Comparison of ENCODE assay signal across 20 mouse cellular contexts in the genomic region with DNA sequence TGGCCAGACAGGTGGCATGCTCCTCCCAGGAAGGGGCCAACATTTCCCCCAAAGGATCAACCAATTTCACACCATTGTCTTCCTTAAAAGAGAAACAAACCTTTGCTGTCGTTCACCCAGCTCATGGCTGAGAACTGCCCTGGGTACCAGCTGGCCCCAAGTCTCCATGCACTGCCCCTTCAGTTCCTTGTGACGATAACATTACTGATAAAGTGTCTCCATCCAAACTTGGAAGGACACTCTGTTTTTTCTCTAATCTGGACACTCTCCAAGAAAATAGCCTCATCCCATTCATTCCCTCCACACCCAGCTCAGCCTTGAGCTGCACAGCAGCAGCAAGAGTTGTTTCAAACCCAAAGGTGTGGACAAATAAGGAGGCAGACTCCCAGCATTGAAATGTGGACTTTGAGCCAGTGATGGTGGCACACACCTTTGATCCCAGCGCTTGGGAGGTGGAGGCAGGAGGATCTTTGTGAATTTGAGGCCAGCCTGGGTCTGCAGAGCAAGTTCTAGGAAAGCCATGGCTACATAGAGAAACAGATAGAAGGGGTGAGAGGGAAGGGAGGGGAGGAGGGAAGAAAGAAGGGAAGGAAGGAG. TPM values are rescaled to one million over a fixed set of nuclear protein-coding genes. Genes with fewer than 3 reads are reported as not detected.
DNase-seq lines count a peak whose midpoint lies in the region; ATAC-seq and TF ChIP-seq lines count a peak whose summit lies in the region.
"Had no signal": no experiment of that assay in that cellular context is flagged by ENCODE, and none has a peak within 500 bp of the region (broad histone marks: within the 10 kb centered on the region; RNA-seq: fewer than 3 reads in every experiment).

No protein-coding gene starts in this region.

- H3K4me1 ChIP-seq in intestine, embryonic 16.5 days (ENCODE audit: control insufficient read depth, insufficient read depth, low read length) = peaks cover 24% of the 10 kb centered on the region
- peaks cover 6% of the 10 kb centered on the region for H3K4me1 ChIP-seq in intestine, embryonic 15.5 days (replicated peaks)
- H3K4me1 ChIP-seq in liver, postnatal 0 days (ENCODE audit: insufficient read depth) = peaks cover 19% of the 10 kb centered on the region
- H3K4me1 ChIP-seq in liver, embryonic 12.5 days = peaks cover 23% of the 10 kb centered on the region

- H3K27me3 ChIP-seq in intestine, embryonic 16.5 days (replicated peaks; ENCODE audit: control insufficient read depth, insufficient read depth, low read length) = no peaks in the 10 kb centered on the region
- H3K27me3 ChIP-seq in intestine, embryonic 15.5 days (replicated peaks) = no peaks in the 10 kb centered on the region
- no peaks in the 10 kb centered on the region for H3K27me3 ChIP-seq in liver, postnatal 0 days (ENCODE audit: insufficient read depth, low read length)
- no peaks in the 10 kb centered on the region for H3K27me3 ChIP-seq in liver, embryonic 12.5 days (replicated peaks)
- H3K27me3 ChIP-seq: CH12.LX; embryonic facial prominence, embryonic 15.5 days; heart, embryonic 15.5 days; hindbrain, embryonic 15.5 days; liver, embryonic 13.5 days had no signal

- no peak overlapping the region for H3K4me2 ChIP-seq in intestine, embryonic 16.5 days (ENCODE audit: low read depth, low read length)
- H3K4me2 ChIP-seq in intestine, embryonic 15.5 days (replicated peaks) = no peak overlapping the region
- H3K4me2 ChIP-seq in liver, postnatal 0 days (ENCODE audit: low read depth, low read length) = 0 out of 2 replicates have a peak overlapping the region, but pooled peaks have one; percentile 2
- H3K4me2 ChIP-seq in liver, embryonic 12.5 days = no peak overlapping the region
- H3K4me2 ChIP-seq: embryonic facial prominence, embryonic 15.5 days; heart, embryonic 15.5 days; midbrain, embryonic 11.5 days had no signal

- TF ChIP-seq EP300 in liver, postnatal 0 days (IDR thresholded peaks at IDR 0.05; ENCODE audit: low read depth) = no peak

- peak; percentile 18; the same call in 1 of the 2 replicates for ATAC-seq in intestine, embryonic 16.5 days
- ATAC-seq in intestine, embryonic 15.5 days = no peak
- ATAC-seq in liver, postnatal 0 days = no peak
- ATAC-seq in liver, embryonic 12.5 days = no peak
- no peak for ATAC-seq in monocyte, adult 5-6 weeks (replicated peaks; ENCODE audit: insufficient number of reproducible peaks, low FRiP score, low TSS enrichment, poor library complexity, severe bottlenecking)

- H3K9ac ChIP-seq in intestine, embryonic 16.5 days (ENCODE audit: low read depth, low read length) = no peak overlapping the region
- H3K9ac ChIP-seq in intestine, embryonic 15.5 days = no peak overlapping the region
- no peak overlapping the region for H3K9ac ChIP-seq in liver, postnatal 0 days (replicated peaks)
- H3K9ac ChIP-seq in liver, embryonic 12.5 days = no peak overlapping the region
- H3K9ac ChIP-seq: embryonic facial prominence, embryonic 15.5 days; heart, embryonic 15.5 days; hindbrain, embryonic 15.5 days; liver, embryonic 13.5 days had no signal

- H3K36me3 ChIP-seq in intestine, embryonic 16.5 days (ENCODE audit: control insufficient read depth, insufficient read depth, low read length) = peaks cover 7% of the 10 kb centered on the region; the same call in 1 of the 2 replicates
- H3K36me3 ChIP-seq in intestine, embryonic 15.5 days = peaks cover 7% of the 10 kb centered on the region; the same call in 1 of the 2 replicates
- peaks cover 15% of the 10 kb centered on the region; the same call in 1 of the 2 replicates for H3K36me3 ChIP-seq in liver, postnatal 0 days (replicated peaks; ENCODE audit: insufficient read depth, low read length)
- H3K36me3 ChIP-seq in liver, embryonic 12.5 days = peaks cover 42% of the 10 kb centered on the region

- H3K4me3 ChIP-seq in intestine, embryonic 16.5 days (ENCODE audit: low read length) = no peak overlapping the region
- no peak overlapping the region for H3K4me3 ChIP-seq in intestine, embryonic 15.5 days (replicated peaks)
- no peak overlapping the region for H3K4me3 ChIP-seq in liver, postnatal 0 days (ENCODE audit: low read depth, low read length)
- H3K4me3 ChIP-seq in liver, embryonic 12.5 days = no peak overlapping the region
- H3K4me3 ChIP-seq: embryonic facial prominence, embryonic 15.5 days; heart, embryonic 15.5 days; left cerebral cortex, adult 2 months; limb, embryonic 10.5 days; liver, embryonic 13.5 days had no signal

- DNase-seq in liver, postnatal 0 days = no peak
- peak; percentile 21 to 53 for DNase-seq in kidney, postnatal 25 days
- DNase-seq in testis, postnatal 10 days (ENCODE audit: low spot score) = peak; percentile 43
- DNase-seq in cerebellum, postnatal 10 days = no peak
- DNase-seq: cerebellum, adult 18-20 months; cerebellum, postnatal 36 days; heart, postnatal 4 days; liver, embryonic 13.5 days had no signal

- TF ChIP-seq CTCF in liver, postnatal 0 days (IDR thresholded peaks at IDR 0.05; ENCODE audit: low read depth) = no peak

- no peak overlapping the region for H3K27ac ChIP-seq in intestine, embryonic 16.5 days (ENCODE audit: low read length)
- H3K27ac ChIP-seq in intestine, embryonic 15.5 days = no peak overlapping the region
- H3K27ac ChIP-seq in liver, postnatal 0 days (ENCODE audit: low read depth) = no peak overlapping the region
- no peak overlapping the region for H3K27ac ChIP-seq in liver, embryonic 12.5 days
- H3K27ac ChIP-seq: embryonic facial prominence, embryonic 15.5 days; heart, embryonic 15.5 days; hindbrain, embryonic 15.5 days; kidney, postnatal 0 days; left cerebral cortex, adult 2 months; limb, embryonic 10.5 days; liver, embryonic 13.5 days had no signal

- H3K9me3 ChIP-seq in intestine, embryonic 16.5 days (ENCODE audit: control insufficient read depth, low read length) = no peaks in the 10 kb centered on the region
- no peaks in the 10 kb centered on the region for H3K9me3 ChIP-seq in intestine, embryonic 15.5 days
- no peaks in the 10 kb centered on the region for H3K9me3 ChIP-seq in liver, postnatal 0 days (ENCODE audit: low read length)
- no peaks in the 10 kb centered on the region for H3K9me3 ChIP-seq in liver, embryonic 12.5 days (replicated peaks)
- H3K9me3 ChIP-seq: embryonic facial prominence, embryonic 15.5 days; heart, embryonic 15.5 days; hindbrain, embryonic 15.5 days; limb, embryonic 10.5 days; liver, embryonic 13.5 days had no signal

- 53% methylated on average over 3 of the region's 3 CpGs for WGBS in intestine, embryonic 16.5 days
- WGBS in intestine, embryonic 15.5 days = 65% methylated on average over 3 of the region's 3 CpGs
- 61% methylated on average over 3 of the region's 3 CpGs for WGBS in liver, postnatal 0 days (ENCODE audit: insufficient replicate concordance)
- 69% methylated on average over 3 of the region's 3 CpGs for WGBS in liver, embryonic 12.5 days (ENCODE audit: insufficient replicate concordance)

RNA-seq across cellular contexts. Expression of a gene that starts 2.2 kb away (rescaled TPM):
- 49.1 and 50.6 TPM in 2 replicates for polyA plus RNA-seq in intestine, embryonic 16.5 days (2015; fragmentation: Nextera tagmentation; extraction: Ambion mirVana)
- 40.6 and 42.4 TPM in 2 replicates for polyA plus RNA-seq in intestine, embryonic 15.5 days (2015; fragmentation: Nextera tagmentation; extraction: Ambion mirVana)
- polyA plus RNA-seq in liver, postnatal 0 days (2015; fragmentation: Nextera tagmentation; extraction: Ambion mirVana) = 26.5 and 28.2 TPM in 2 replicates
- polyA plus RNA-seq in liver, embryonic 12.5 days (2016; fragmentation: Nextera tagmentation; extraction: Ambion mirVana) = 17.4 and 17.7 TPM in 2 replicates
- total RNA-seq in monocyte, adult 5-6 weeks (2017) = 12.2 to 14.3 TPM (median 13.7 TPM) in 3 replicates

RNA-seq across cellular contexts. Expression of a gene that starts 2.4 kb away (rescaled TPM):
- polyA plus RNA-seq in intestine, embryonic 16.5 days (2015; fragmentation: Nextera tagmentation; extraction: Ambion mirVana) = 2.9 and 3.0 TPM in 2 replicates
- 2.7 and 2.9 TPM in 2 replicates for polyA plus RNA-seq in intestine, embryonic 15.5 days (2015; fragmentation: Nextera tagmentation; extraction: Ambion mirVana)
- 1.2 and 1.4 TPM in 2 replicates for polyA plus RNA-seq in liver, postnatal 0 days (2015; fragmentation: Nextera tagmentation; extraction: Ambion mirVana)
- 1.6 and 2.1 TPM in 2 replicates for polyA plus RNA-seq in liver, embryonic 12.5 days (2016; fragmentation: Nextera tagmentation; extraction: Ambion mirVana)
- total RNA-seq in monocyte, adult 5-6 weeks (2017) = 3.9 to 5.5 TPM (median 4.3 TPM) in 3 replicates

Comparison
In these comparisons a context has a peak if more than half of its experiments do, and no peak if none do; other contexts are left out.
1. DNase-seq: peak in kidney, postnatal 25 days (2 of 2) and testis, postnatal 10 days (single experiment); none in liver, postnatal 0 days (single experiment) and cerebellum, postnatal 10 days (0 of 2).